Mouse (Mus musculus): ENCODE results near the gene Snx4. TPM values are rescaled to one million over a fixed set of nuclear protein-coding genes. Genes with fewer than 3 reads are reported as not detected.
A peak's percentile ranks its signal among the peaks of the same experiment; 100 is the strongest.

Snx4 gene
- polyA plus RNA-seq, 1 experiment from 2014 or later = 78.2 TPM

- Histone ChIP-seq H3K27ac (no peak overlapping the region), H3K27me3 (no peaks in the 10 kb centered on the region), H3K9me3 (no peaks in the 10 kb centered on the region), H3K4me1 (replicated peaks) (peaks cover 5% of the 10 kb centered on the region), H3K4me3 (replicated peaks) (no peak overlapping the region), H3K36me3 (no peaks in the 10 kb centered on the region), H3K4me2 (replicated peaks) (no peak overlapping the region), H3K9ac (replicated peaks) (no peak overlapping the region)
- WGBS = 39% methylated on average over 12 of the region's 12 CpGs
- ATAC-seq = 0 out of 2 replicates have a peak, but pooled peaks have one; percentile 14
These were observed 74.6 kb downstream of the Snx4 start for GRCm38 (mm10) chr16:33325704-33326455.

DNA sequence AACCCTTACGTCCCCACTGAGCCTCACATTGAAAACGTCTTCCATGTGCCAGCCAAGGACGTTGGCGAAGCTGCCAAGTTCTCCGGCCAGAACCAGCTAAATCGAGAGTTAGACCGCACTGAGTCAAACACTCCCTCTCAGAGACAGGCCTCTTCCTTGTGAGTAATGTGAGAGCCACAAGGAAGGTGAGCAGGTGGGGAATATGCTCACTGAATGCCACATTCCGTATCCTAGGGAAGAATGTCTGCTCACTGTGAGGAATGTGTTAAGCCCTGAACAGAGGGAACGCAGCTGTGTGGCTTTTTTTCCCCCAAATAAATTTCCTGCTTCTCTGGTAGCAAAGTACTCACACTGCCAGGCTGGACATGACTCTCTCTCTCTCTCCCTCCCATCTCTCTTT, 75.3 kb downstream of the Snx4 start:
- ATAC-seq = no peak
- no peak overlapping the region for H3K4me2 ChIP-seq (replicated peaks)
- H3K9me3 ChIP-seq = no peaks in the 10 kb centered on the region
- no peaks in the 10 kb centered on the region for H3K36me3 ChIP-seq
- peaks cover 5% of the 10 kb centered on the region for H3K4me1 ChIP-seq (replicated peaks)
- H3K27ac ChIP-seq = no peak overlapping the region
- H3K9ac ChIP-seq (replicated peaks) = no peak overlapping the region
- H3K27me3 ChIP-seq = no peaks in the 10 kb centered on the region
- 76% methylated on average over 9 of the region's 9 CpGs for WGBS
- H3K4me3 ChIP-seq (replicated peaks) = no peak overlapping the region

DNA sequence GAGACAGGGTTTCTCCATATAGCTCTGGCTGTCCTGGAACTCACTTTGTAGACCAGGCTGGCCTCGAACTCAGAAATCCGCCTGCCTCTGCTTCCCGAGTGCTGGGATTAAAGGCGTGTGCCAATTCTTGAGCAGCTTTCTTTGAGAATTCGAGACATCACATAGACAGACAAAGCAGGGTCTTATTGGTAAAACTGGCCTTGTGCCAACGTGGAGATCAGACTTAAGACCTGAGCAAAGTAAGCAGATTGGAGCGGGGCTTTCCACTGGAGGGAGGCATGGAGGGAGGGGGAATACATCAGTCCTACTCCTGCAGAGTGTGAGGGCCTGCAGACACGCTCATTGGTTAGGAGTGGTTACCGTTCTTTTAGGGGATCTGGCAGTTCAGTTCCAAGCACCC, 75.9 kb downstream of the Snx4 start:
- no peak for ATAC-seq
- WGBS = 64% methylated on average over 9 of the region's 9 CpGs

GRCm38 (mm10) chr16:33333015-33333414, 81.8 kb downstream of the Snx4 start:
- Histone ChIP-seq H3K4me3 (replicated peaks) (no peak overlapping the region), H3K9me3 (no peaks in the 10 kb centered on the region), H3K27me3 (no peaks in the 10 kb centered on the region), H3K9ac (replicated peaks) (no peak overlapping the region), H3K27ac (no peak overlapping the region), H3K4me2 (replicated peaks) (no peak overlapping the region), H3K36me3 (no peaks in the 10 kb centered on the region), H3K4me1 (replicated peaks) (no peaks in the 10 kb centered on the region; the same call in 1 of the 2 replicates)
- no peak for ATAC-seq
- WGBS = 88% methylated on average over 14 of the region's 14 CpGs

More for the DNA sequence above, 75.9 kb downstream of the Snx4 start:
- Histone ChIP-seq H3K4me3 (replicated peaks) (no peak overlapping the region), H3K9ac (replicated peaks) (no peak overlapping the region), H3K4me2 (replicated peaks) (no peak overlapping the region), H3K9me3 (no peaks in the 10 kb centered on the region), H3K27me3 (no peaks in the 10 kb centered on the region), H3K27ac (no peak overlapping the region), H3K36me3 (no peaks in the 10 kb centered on the region), H3K4me1 (replicated peaks) (peaks cover 5% of the 10 kb centered on the region)

DNA sequence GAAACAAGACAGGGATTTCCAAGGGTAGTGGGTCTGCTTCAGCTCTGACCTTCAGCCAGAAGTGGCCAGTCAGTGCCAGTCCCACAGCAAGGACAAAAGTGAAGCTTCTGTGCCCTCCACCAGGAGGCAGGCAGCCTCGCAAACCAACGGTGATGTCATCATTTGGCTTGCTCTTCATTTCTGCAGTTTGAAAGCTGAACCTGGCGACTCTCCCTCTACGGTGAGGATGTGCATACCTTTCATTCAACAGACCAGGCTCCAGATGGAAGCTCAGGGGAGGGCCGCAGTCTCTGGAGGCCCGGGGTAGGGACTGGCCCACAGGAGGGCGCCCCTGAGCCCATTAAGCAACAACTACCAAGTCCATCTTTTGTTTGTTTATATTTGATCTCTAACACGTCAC, 85.9 kb downstream of the Snx4 start:
- Histone ChIP-seq H3K27me3 (no peaks in the 10 kb centered on the region), H3K9me3 (no peaks in the 10 kb centered on the region), H3K27ac (no peak overlapping the region), H3K36me3 (no peaks in the 10 kb centered on the region), H3K4me3 (replicated peaks) (no peak overlapping the region), H3K4me2 (replicated peaks) (peak overlapping the region; percentile 25; the same call in 1 of the 2 replicates), H3K4me1 (replicated peaks) (no peaks in the 10 kb centered on the region; the same call in 1 of the 2 replicates), H3K9ac (replicated peaks) (no peak overlapping the region)
- 21% methylated on average over 8 of the region's 8 CpGs for WGBS
- peak; percentile 65 for ATAC-seq

- Histone ChIP-seq H3K4me3 (replicated peaks) (no peak overlapping the region), H3K27ac (no peak overlapping the region), H3K4me2 (replicated peaks) (no peak overlapping the region), H3K9ac (replicated peaks) (no peak overlapping the region), H3K27me3 (no peaks in the 10 kb centered on the region), H3K9me3 (no peaks in the 10 kb centered on the region), H3K4me1 (replicated peaks) (no peaks in the 10 kb centered on the region; the same call in 1 of the 2 replicates), H3K36me3 (no peaks in the 10 kb centered on the region)
- 87% methylated on average over 10 of the region's 10 CpGs for WGBS
- no peak for ATAC-seq
These were observed 86.4 kb downstream of the Snx4 start for GRCm38 (mm10) chr16:33337681-33338080.

DNA sequence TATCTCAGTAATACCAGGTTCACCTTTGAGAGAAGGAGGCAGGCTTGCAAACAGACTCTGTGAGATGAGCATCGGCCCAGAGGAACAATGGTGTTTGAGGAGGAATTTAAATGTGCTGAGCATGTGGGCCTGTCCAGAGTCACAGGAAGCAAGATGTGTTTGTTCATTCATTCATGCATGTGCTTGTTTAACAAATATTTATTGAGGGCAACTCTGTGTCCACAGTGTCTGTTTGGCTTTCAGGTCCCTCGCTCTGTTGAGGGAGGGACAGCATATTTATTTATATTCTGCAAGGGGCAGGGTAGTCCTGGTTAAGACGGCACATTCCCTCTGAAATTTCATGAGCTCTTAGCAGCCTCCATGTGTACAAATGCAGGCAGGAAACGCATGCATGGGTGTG, 87.2 kb downstream of the Snx4 start:
- Histone ChIP-seq H3K27ac (no peak overlapping the region; the same call in 1 of the 2 replicates), H3K9me3 (no peaks in the 10 kb centered on the region), H3K4me2 (replicated peaks) (no peak overlapping the region), H3K4me3 (replicated peaks) (no peak overlapping the region), H3K36me3 (no peaks in the 10 kb centered on the region), H3K9ac (replicated peaks) (no peak overlapping the region), H3K4me1 (replicated peaks) (no peaks in the 10 kb centered on the region; the same call in 1 of the 2 replicates), H3K27me3 (no peaks in the 10 kb centered on the region)
- ATAC-seq = no peak
- 74% methylated on average over 4 of the region's 4 CpGs for WGBS

DNA sequence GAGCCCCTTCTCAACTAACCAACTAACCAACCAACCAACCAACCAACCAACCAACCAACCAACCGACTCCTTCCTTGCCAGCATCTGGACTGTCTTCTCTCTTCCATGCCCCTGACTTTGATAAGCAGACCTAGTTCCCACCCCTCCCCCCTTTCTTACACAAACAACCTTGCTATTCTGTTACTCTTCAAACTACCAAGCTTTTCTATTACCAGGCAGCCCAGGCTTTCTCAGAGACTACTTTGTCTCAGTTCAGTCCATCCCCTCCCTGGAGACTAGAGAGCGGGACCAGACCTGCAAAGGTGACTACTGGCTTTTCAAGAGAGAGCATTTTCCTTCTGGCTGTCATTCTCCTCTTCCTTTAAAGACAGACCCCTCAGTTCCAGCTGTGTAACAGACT, 88.2 kb downstream of the Snx4 start:
- Histone ChIP-seq H3K4me3 (replicated peaks) (no peak overlapping the region), H3K9ac (replicated peaks) (no peak overlapping the region), H3K27me3 (no peaks in the 10 kb centered on the region), H3K4me1 (replicated peaks) (peaks cover 5% of the 10 kb centered on the region), H3K36me3 (no peaks in the 10 kb centered on the region), H3K27ac (no peak overlapping the region), H3K4me2 (replicated peaks) (no peak overlapping the region), H3K9me3 (no peaks in the 10 kb centered on the region)
- no peak for ATAC-seq
- 90% methylated on average over 2 of the region's 2 CpGs for WGBS

DNA sequence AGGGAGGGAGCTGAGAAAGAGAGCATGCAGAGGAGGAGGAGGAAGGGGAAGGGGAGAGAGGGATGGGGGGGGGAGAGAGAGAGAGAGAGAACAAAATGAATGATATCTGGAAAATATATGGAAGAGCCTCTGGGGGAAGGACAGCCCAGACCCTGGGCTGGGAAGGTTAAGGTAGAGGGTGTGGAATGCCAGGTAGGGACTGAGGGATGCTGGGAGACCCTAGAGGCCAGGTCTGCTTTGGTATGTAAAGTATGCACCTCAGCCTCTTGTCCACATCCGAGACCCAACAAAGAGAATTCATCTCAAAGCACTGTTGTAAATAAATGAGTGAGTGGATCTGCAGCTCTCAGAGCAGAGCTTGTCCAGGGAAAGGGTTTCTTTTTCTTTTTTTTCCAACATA, 91.1 kb downstream of the Snx4 start:
- H3K4me3 ChIP-seq (replicated peaks) = no peak overlapping the region
- no peak overlapping the region for H3K9ac ChIP-seq (replicated peaks)
- no peaks in the 10 kb centered on the region for H3K9me3 ChIP-seq
- no peak for ATAC-seq
- H3K4me2 ChIP-seq (replicated peaks) = no peak overlapping the region
- 39% methylated on average over 1 of the region's 1 CpGs for WGBS
- no peaks in the 10 kb centered on the region for H3K27me3 ChIP-seq
- H3K4me1 ChIP-seq (replicated peaks) = peaks cover 8% of the 10 kb centered on the region
- no peak overlapping the region for H3K27ac ChIP-seq
- no peaks in the 10 kb centered on the region for H3K36me3 ChIP-seq

- Histone ChIP-seq H3K4me2 (replicated peaks) (no peak overlapping the region), H3K9me3 (no peaks in the 10 kb centered on the region), H3K9ac (replicated peaks) (no peak overlapping the region), H3K4me1 (replicated peaks) (peaks cover 8% of the 10 kb centered on the region), H3K36me3 (no peaks in the 10 kb centered on the region), H3K4me3 (replicated peaks) (no peak overlapping the region), H3K27me3 (no peaks in the 10 kb centered on the region), H3K27ac (no peak overlapping the region)
- 62% methylated on average over 5 of the region's 5 CpGs for WGBS
- no peak for ATAC-seq
These were observed 91.9 kb downstream of the Snx4 start for GRCm38 (mm10) chr16:33343106-33343505.

DNA sequence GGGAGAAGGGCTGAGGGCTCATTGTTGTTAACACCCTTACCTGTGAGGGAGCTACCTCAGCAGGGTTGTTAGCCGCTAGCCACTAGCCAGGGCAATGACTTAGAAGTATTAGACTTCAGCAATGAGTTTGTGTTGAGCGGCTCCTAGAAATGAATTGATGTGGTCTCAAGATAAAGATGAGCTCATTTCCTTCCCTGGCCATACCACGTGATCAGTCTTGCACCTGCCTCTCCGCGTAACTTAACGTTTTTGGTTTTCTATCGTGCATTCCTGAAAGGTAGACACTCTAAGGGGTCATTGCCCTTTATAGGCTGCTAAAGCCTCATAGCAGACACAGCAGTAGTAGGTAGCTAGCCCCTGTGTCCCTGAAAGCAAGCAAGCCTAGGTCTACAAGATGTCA, 92.4 kb downstream of the Snx4 start:
- 95% methylated on average over 7 of the region's 7 CpGs for WGBS
- no peak overlapping the region for H3K4me3 ChIP-seq (replicated peaks)
- H3K4me2 ChIP-seq (replicated peaks) = no peak overlapping the region
- H3K9ac ChIP-seq (replicated peaks) = no peak overlapping the region
- no peaks in the 10 kb centered on the region for H3K36me3 ChIP-seq
- H3K4me1 ChIP-seq (replicated peaks) = peaks cover 8% of the 10 kb centered on the region
- no peaks in the 10 kb centered on the region for H3K27me3 ChIP-seq
- H3K27ac ChIP-seq = no peak overlapping the region
- no peaks in the 10 kb centered on the region for H3K9me3 ChIP-seq
- no peak for ATAC-seq

DNA sequence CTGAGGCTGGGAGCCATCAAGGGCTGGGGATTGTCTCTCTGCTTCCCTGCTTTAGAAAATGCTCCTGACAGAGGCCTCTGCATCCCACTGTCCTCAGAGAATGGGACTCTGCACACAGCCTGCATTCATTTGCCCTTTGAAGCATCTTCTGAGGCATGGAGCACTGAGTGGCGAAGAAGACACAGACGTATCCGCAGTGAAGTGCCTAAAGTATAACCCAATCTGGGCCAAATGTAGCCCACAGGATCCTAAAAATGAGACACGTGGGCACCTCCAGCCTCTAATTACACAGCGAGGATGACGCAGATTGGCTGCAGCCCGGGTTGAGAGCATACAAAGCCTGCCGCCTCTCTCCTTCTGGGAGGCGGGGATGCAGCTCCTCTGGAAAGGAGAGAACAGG, 93.1 kb downstream of the Snx4 start:
- Histone ChIP-seq H3K4me2 (replicated peaks) (no peak overlapping the region), H3K4me1 (replicated peaks) (peaks cover 8% of the 10 kb centered on the region), H3K4me3 (replicated peaks) (no peak overlapping the region), H3K9ac (replicated peaks) (no peak overlapping the region), H3K27ac (peak overlapping the region; percentile 65), H3K36me3 (no peaks in the 10 kb centered on the region), H3K27me3 (no peaks in the 10 kb centered on the region), H3K9me3 (no peaks in the 10 kb centered on the region)
- WGBS = 44% methylated on average over 9 of the region's 9 CpGs
- peak; percentile 66; the same call in 1 of the 2 replicates for ATAC-seq

DNA sequence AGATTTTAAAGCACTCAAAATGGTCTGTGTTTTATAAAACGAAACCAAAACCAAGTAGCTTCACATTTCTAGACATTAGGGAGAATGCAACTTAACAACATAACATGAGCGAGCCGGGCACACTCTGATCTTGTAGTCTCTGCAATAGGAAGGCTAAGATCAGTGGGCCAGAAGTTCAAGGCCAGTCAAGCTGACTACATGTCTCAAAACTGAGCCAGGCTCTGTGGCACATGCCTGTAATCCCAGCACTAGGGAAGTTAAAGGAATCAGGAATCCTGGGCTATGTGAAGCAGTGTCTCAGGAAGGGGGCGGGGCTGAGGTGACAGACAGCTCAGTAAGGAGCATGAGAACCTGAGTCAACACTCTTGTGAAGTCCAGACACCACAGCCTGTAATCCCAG, 93.6 kb downstream of the Snx4 start:
- H3K27me3 ChIP-seq = no peaks in the 10 kb centered on the region
- H3K36me3 ChIP-seq = no peaks in the 10 kb centered on the region
- 82% methylated on average over 4 of the region's 4 CpGs for WGBS
- H3K4me1 ChIP-seq (replicated peaks) = peaks cover 8% of the 10 kb centered on the region
- no peak overlapping the region for H3K27ac ChIP-seq
- H3K4me2 ChIP-seq (replicated peaks) = no peak overlapping the region
- no peak overlapping the region for H3K9ac ChIP-seq (replicated peaks)
- H3K4me3 ChIP-seq (replicated peaks) = no peak overlapping the region
- no peak for ATAC-seq
- H3K9me3 ChIP-seq = no peaks in the 10 kb centered on the region

All from midbrain, embryonic 13.5 days (tissue).